Mouse (Mus musculus) neural tube, embryonic 13.5 days (tissue): Measurements from ENCODE around the gene Tas2r121. TPM values are rescaled to one million over a fixed set of nuclear protein-coding genes. Genes with fewer than 3 reads are reported as not detected.
"Not testable (repeated sequence)": the region's sequence is repeated elsewhere in the genome, so short reads cannot be mapped to it uniquely, and the experiment has no call there.

ENCODE experiments used
- ATAC-seq: fragments of 200-750 bp; cut with Nextera tagmentation; 2 replicates; pipeline ENCODE4 v1.8.0; 2017; ENCODE audit warnings: low read depth, mild to moderate bottlenecking, moderate TSS enrichment, moderate library complexity
- H3K27ac ChIP-seq: fragments of 300-500 bp; sonication (generic); replicated peaks from 2 replicates; pipeline ENCODE4 v1.5.1; 2015; ENCODE audit warnings: moderate library complexity, mild to moderate bottlenecking, inconsistent platforms
- H3K27me3 ChIP-seq: fragments of 300-500 bp; sonication (generic); 2 replicates; pipeline ENCODE4 v1.6.1; 2015; ENCODE audit warnings: mild to moderate bottlenecking, inconsistent platforms
- H3K36me3 ChIP-seq: fragments of 300-500 bp; sonication (generic); 2 replicates; pipeline ENCODE4 v1.6.1; 2015; ENCODE audit warnings: mild to moderate bottlenecking, inconsistent platforms
- H3K4me1 ChIP-seq: fragments of 300-500 bp; sonication (generic); replicated peaks from 2 replicates; pipeline ENCODE4 v1.6.1; 2015; ENCODE audit warnings: inconsistent platforms
- H3K4me2 ChIP-seq: fragments of 300-500 bp; sonication (generic); 2 replicates; pipeline ENCODE4 v1.6.1; 2015; ENCODE audit warnings: inconsistent platforms, mild to moderate bottlenecking, moderate library complexity
- H3K4me3 ChIP-seq: fragments of 300-500 bp; sonication (generic); 2 replicates; pipeline ENCODE4 v1.5.1; 2015; ENCODE audit warnings: mild to moderate bottlenecking, inconsistent platforms
- H3K9ac ChIP-seq: fragments of 300-500 bp; sonication (generic); 2 replicates; pipeline ENCODE4 v1.6.1; 2015; ENCODE audit warnings: moderate library complexity, mild to moderate bottlenecking, inconsistent platforms
- H3K9me3 ChIP-seq: fragments of 300-500 bp; sonication (generic); 2 replicates; pipeline ENCODE4 v1.6.1; 2016; ENCODE audit warnings: inconsistent platforms
- WGBS: fragments of 180-500 bp; shearing (Covaris S2); methylation state at CpG from one replicate; pipeline ENCODE4 v1.1.7; 2015; 5-methylcytosine and 5-hydroxymethylcytosine counted together
- polyA plus RNA-seq: library from polyadenylated mRNA; unstranded; fragments of >200 nt; fragmentation: Nextera tagmentation; extraction: Ambion mirVana; gene quantifications from 2 replicates; pipeline ENCODE4 v1.2.1, GENCODE M21; 2015

Tas2r121 gene
- polyA plus RNA-seq, result not detected in 2 replicates

DNA sequence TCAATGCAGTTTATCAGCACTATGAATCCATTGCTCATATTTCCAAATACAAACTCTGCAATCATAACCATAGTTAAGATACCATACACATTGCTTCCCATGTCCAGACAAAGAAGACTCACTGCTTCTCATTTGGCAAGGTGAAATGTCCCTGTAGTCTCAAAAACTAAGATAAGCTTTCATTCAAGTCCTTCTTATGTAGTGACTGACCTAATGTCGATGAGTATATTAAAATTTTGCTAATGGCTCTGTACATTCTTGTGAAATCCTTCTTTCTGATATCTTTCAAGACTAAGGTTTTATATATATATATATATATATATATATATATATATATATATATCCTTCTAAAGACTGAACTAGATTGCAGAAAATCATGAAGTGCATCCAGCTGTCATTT is at the start of gene Tas2r121:
TSS of gene Tas2r121 (minus strand) at position 101 of the 400 bp plus-strand sequence.
- WGBS, result 85% methylated on average over 1 of the region's 1 CpGs

DNA sequence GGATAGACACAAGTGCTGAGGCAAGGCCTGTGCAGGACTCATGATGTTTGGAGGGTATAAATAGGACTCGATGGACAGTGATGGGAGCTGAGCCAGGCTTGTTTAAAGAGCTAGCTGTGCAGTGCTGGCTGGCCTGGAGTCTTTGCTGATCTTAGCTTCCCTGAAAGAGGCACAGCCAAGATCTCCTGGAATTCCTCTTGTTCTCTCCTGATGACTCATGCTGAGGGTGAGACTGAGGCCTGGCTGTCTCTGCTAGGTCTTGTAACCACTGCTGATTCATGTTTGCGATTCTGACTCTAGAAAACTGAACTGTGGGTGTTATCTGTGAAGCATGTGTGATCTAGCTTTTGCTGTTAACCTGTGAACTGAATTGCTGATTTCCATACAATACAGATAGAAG is 49.4 kb upstream of the Tas2r121 start:
- Histone ChIP-seq H3K9me3 (no peaks in the 10 kb centered on the region), H3K27me3 (no peaks in the 10 kb centered on the region), H3K4me1 (no peaks in the 10 kb centered on the region), H3K36me3 (no peaks in the 10 kb centered on the region), H3K9ac (no peak overlapping the region), H3K4me3 (no peak overlapping the region), H3K4me2 (no peak overlapping the region), H3K27ac (no peak overlapping the region)
- ATAC-seq, result no peak
- WGBS, result 77% methylated on average over 2 of the region's 2 CpGs

More for the DNA sequence above, at the start of gene Tas2r121:
- Histone ChIP-seq H3K27ac (no peak within 1 kb of the TSS), H3K9me3 (no peaks in the 10 kb centered on the region), H3K4me2 (no peak within 1 kb of the TSS), H3K4me1 (no peaks in the 10 kb centered on the region), H3K4me3 (no peak within 1 kb of the TSS), H3K9ac (no peak within 1 kb of the TSS), H3K36me3 (no peaks in the 10 kb centered on the region), H3K27me3 (no peaks in the 10 kb centered on the region)
- no peak for ATAC-seq

DNA sequence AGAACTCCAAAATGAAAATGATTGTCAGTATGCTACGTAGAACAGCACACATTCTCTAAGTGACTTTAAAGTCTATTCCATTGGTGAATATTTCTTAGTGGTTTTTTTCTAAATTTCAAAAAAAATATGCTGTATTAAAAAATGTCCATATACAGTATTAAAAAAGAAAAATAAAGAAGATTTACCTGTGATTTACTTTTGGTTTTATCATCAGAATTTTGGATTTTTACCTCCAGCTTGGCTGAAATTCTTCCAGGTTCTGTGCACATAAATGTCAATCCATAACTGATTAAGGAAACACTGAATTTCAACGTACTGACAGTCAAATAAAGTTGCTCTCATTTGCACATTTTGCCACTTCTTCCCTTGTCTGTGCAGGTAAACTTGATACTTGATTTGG is 37.1 kb upstream of the Tas2r121 start, which contains the start of gene Tas2r115:
TSS of gene Tas2r115 (minus strand) at position 101 of the 400 bp plus-strand sequence.
- ATAC-seq, result no peak
- H3K27ac ChIP-seq, result no peak within 1 kb of the TSS
- H3K4me1 ChIP-seq, result no peaks in the 10 kb centered on the region
- H3K9ac ChIP-seq, result no peak within 1 kb of the TSS
- no peaks in the 10 kb centered on the region for H3K9me3 ChIP-seq
- no peaks in the 10 kb centered on the region for H3K27me3 ChIP-seq
- whole genome bisulfite sequencing, result 74% methylated on average over 2 of the region's 2 CpGs
- H3K4me2 ChIP-seq, result no peak within 1 kb of the TSS
- H3K36me3 ChIP-seq, result no peaks in the 10 kb centered on the region
- no peak within 1 kb of the TSS for H3K4me3 ChIP-seq

DNA sequence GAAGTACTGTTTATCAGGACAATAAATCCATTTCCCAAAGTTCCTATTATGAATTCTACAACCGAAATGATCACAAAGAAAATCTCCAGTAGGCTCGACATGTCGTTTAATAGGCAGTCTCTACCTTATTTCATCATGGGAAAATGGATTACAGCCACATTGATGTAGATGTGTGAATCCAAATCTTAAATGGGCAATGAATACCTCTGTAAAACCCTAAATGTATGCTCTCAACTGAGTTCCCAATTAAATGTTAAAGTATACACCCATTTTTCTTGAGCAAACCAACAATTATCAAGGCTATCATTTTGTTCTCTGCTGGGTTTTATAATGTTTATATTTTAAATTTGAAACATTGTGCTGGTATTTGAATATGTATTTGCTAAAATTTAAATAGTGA is 11.0 kb upstream of the Tas2r121 start, which contains the start of gene Tas2r122:
TSS of gene Tas2r122 (minus strand) at position 101 of the 400 bp plus-strand sequence.
- Histone ChIP-seq H3K36me3 (no peaks in the 10 kb centered on the region), H3K4me2 (no peak within 1 kb of the TSS), H3K4me1 (no peaks in the 10 kb centered on the region), H3K27me3 (no peaks in the 10 kb centered on the region), H3K9ac (no peak within 1 kb of the TSS), H3K4me3 (no peak within 1 kb of the TSS), H3K9me3 (0 out of 2 replicates have a peak, but pooled peaks cover 9% of the 10 kb centered on the region), H3K27ac (no peak within 1 kb of the TSS)
- ATAC-seq, result no peak
- 82% methylated on average over 3 of the region's 3 CpGs for WGBS

DNA sequence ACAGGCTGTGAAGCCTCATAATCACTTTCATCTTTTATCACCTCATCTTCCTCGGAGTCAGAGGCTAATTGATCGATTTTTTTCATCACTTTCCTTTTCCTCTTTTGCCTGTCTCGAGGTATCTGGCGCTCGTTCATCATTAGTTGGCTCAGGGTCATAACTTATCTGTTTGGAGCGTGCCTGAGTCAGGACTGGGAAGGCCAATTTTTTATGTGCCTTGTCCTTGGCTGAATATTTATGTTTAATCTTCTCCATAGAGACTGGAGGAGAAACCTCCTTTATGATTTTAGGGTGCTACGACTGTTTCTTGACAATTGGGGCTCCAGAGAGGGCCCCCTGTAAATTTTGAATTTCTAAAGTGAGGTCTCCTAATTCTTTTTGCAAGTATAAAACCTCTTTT is 9.2 kb downstream of the Tas2r121 start:
- H3K27ac ChIP-seq, H3K4me1 ChIP-seq, H3K4me3 ChIP-seq, H3K4me2 ChIP-seq, H3K9ac ChIP-seq, H3K27me3 ChIP-seq, H3K9me3 ChIP-seq, H3K36me3 ChIP-seq, ATAC-seq: not testable (repeated sequence)
- 92% methylated on average over 7 of the region's 7 CpGs for WGBS

DNA sequence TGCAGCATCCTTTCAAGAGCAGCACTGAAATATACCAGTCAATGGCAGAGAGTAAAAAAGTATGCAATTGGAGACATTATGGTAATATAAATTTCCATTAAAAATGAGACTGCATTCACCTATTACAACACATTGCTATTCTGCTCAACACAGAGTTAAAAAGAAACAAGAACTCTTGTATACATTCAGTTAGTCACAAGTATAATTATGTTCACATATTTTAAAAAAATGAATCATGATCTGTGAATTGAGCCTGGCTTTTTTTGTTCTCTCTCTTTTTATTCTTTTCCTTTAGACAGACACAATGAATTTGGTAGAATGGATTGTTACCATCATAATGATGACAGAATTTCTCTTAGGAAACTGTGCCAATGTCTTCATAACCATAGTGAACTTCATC is 44.2 kb downstream of the Tas2r121 start, which contains the start of gene Tas2r120:
TSS of gene Tas2r120 (plus strand) at position 301 of the 400 bp plus-strand sequence.
- H3K27ac ChIP-seq, result no peak within 1 kb of the TSS
- no peaks in the 10 kb centered on the region for H3K9me3 ChIP-seq
- H3K4me2 ChIP-seq, result no peak within 1 kb of the TSS
- H3K9ac ChIP-seq, result no peak within 1 kb of the TSS
- no peak for ATAC-seq
- H3K4me3 ChIP-seq, result no peak within 1 kb of the TSS
- H3K36me3 ChIP-seq, result no peaks in the 10 kb centered on the region
- no peaks in the 10 kb centered on the region for H3K4me1 ChIP-seq
- H3K27me3 ChIP-seq, result no peaks in the 10 kb centered on the region

DNA sequence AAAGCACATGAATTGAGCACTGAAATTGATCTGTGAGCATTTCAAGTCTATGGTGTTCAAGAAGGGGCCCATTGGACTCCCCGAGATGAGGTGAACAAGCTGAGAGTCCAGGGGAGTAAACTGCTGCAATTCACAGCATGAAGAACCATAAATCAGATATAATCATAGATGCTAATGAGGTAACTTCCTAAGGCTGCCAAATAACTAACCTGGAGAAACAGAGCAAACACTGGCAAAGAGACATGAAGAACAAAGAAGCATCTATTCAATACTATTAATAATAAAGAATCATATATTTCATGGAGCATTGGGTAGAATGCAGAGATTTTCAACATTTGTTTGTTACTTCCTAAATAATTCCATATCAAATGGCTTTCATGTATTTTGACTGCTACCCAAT is 49.4 kb downstream of the Tas2r121 start, which contains the start of gene A630073D07Rik:
TSS of gene A630073D07Rik (minus strand) at position 101 of the 400 bp plus-strand sequence.
- H3K27ac ChIP-seq, result no peak within 1 kb of the TSS
- ATAC-seq, result no peak
- H3K9ac ChIP-seq, result no peak within 1 kb of the TSS
- no peaks in the 10 kb centered on the region for H3K27me3 ChIP-seq
- H3K4me2 ChIP-seq, result no peak within 1 kb of the TSS
- no peak within 1 kb of the TSS for H3K4me3 ChIP-seq
- no peaks in the 10 kb centered on the region for H3K4me1 ChIP-seq
- H3K9me3 ChIP-seq, result no peaks in the 10 kb centered on the region
- no peaks in the 10 kb centered on the region for H3K36me3 ChIP-seq
- 69% methylated on average over 1 of the region's 1 CpGs for WGBS

Other genes with a start within 250 kb of the Tas2r121 start
- gene Prh1, start 131.2 kb downstream of the Tas2r121 start, polyA plus RNA-seq, result not detected in 2 replicates
- gene Prp2, start 105.1 kb downstream of the Tas2r121 start, polyA plus RNA-seq, result not detected in 2 replicates
- gene A630073D07Rik, start 49.5 kb downstream of the Tas2r121 start, polyA plus RNA-seq, result not detected in 2 replicates
- not detected in 2 replicates for gene Tas2r120, start 44.1 kb downstream of the Tas2r121 start, polyA plus RNA-seq
- gene Tas2r122, start 10.9 kb upstream of the Tas2r121 start, polyA plus RNA-seq, result not detected in 2 replicates
- gene Tas2r115, start 37.0 kb upstream of the Tas2r121 start, polyA plus RNA-seq, result not detected in 2 replicates
- gene Tas2r124, start 53.7 kb upstream of the Tas2r121 start, polyA plus RNA-seq, result not detected in 2 replicates
- gene Tas2r102, start 61.1 kb upstream of the Tas2r121 start, polyA plus RNA-seq, result not detected in 2 replicates
- not detected in 2 replicates for gene Tas2r136, start 77.2 kb upstream of the Tas2r121 start, polyA plus RNA-seq
- gene Tas2r117, start 101.8 kb upstream of the Tas2r121 start, polyA plus RNA-seq, result not detected in 2 replicates
- not detected in 2 replicates for gene Tas2r123, start 146.1 kb upstream of the Tas2r121 start, polyA plus RNA-seq
- gene Tas2r116, start 154.4 kb upstream of the Tas2r121 start, polyA plus RNA-seq, result not detected in 2 replicates
- gene Tas2r110, start 167.0 kb upstream of the Tas2r121 start, polyA plus RNA-seq, result not detected in 2 replicates
- not detected in 2 replicates for gene Tas2r113, start 192.0 kb upstream of the Tas2r121 start, polyA plus RNA-seq
- 0.49 TPM in 1 of 2 replicates, not detected in the other for gene Tas2r125, start 208.6 kb upstream of the Tas2r121 start, polyA plus RNA-seq